Mouse (Mus musculus) hindbrain, embryonic 13.5 days (tissue): Measurements from ENCODE around the gene Cntnap5b. TPM values are rescaled to one million over a fixed set of nuclear protein-coding genes. Genes with fewer than 3 reads are reported as not detected.

Source experiments
- ATAC-seq: fragments of 200-750 bp; cut with Nextera tagmentation; 2 replicates; pipeline ENCODE4 v1.8.0; 2017; ENCODE audit warnings: moderate TSS enrichment; ENCODE audit not compliant: low FRiP score
- H3K27ac ChIP-seq: fragments of 300-500 bp; sonication (generic); 2 replicates; pipeline ENCODE4 v1.5.1; 2015; ENCODE audit warnings: inconsistent platforms, mild to moderate bottlenecking, moderate library complexity
- H3K27me3 ChIP-seq: fragments of 300-500 bp; sonication (generic); 2 replicates; pipeline ENCODE4 v1.6.1; 2015; ENCODE audit warnings: mild to moderate bottlenecking, inconsistent platforms
- H3K36me3 ChIP-seq: fragments of 300-500 bp; sonication (generic); 2 replicates; pipeline ENCODE4 v1.6.1; 2015; ENCODE audit warnings: mild to moderate bottlenecking, inconsistent platforms
- H3K4me1 ChIP-seq: fragments of 300-500 bp; sonication (generic); replicated peaks from 2 replicates; pipeline ENCODE4 v1.6.1; 2015; ENCODE audit warnings: inconsistent platforms
- H3K4me2 ChIP-seq: fragments of 300-500 bp; sonication (generic); 2 replicates; pipeline ENCODE4 v1.6.1; 2015; ENCODE audit warnings: inconsistent platforms, mild to moderate bottlenecking, moderate library complexity
- H3K4me3 ChIP-seq: fragments of 300-500 bp; sonication (generic); 2 replicates; pipeline ENCODE4 v1.5.1; 2015; ENCODE audit warnings: mild to moderate bottlenecking, inconsistent platforms
- H3K9ac ChIP-seq: fragments of 300-500 bp; sonication (generic); 2 replicates; pipeline ENCODE4 v1.6.1; 2015; ENCODE audit warnings: mild to moderate bottlenecking, inconsistent platforms
- H3K9me3 ChIP-seq: fragments of 300-500 bp; sonication (generic); 2 replicates; pipeline ENCODE4 v1.6.1; 2016; ENCODE audit warnings: inconsistent platforms
- WGBS: fragments of 180-500 bp; shearing (Covaris S2); methylation state at CpG from one replicate; pipeline ENCODE4 v1.1.7; 2015; 5-methylcytosine and 5-hydroxymethylcytosine counted together
- polyA plus RNA-seq: library from polyadenylated mRNA; unstranded; fragments of >200 nt; fragmentation: Nextera tagmentation; extraction: Ambion mirVana; gene quantifications from 2 replicates; pipeline ENCODE4 v1.2.1, GENCODE M21; 2015

Cntnap5b gene
- polyA plus RNA-seq, 1 experiment from 2014 or later, result 1.4 TPM

GRCm38 (mm10) chr1:100251964-100252363 lies 479.4 kb downstream of the Cntnap5b start:
- no peak overlapping the region for H3K27ac ChIP-seq

GRCm38 (mm10) chr1:100310687-100311086 lies 538.1 kb downstream of the Cntnap5b start:
- Histone ChIP-seq H3K27ac (no peak overlapping the region), H3K4me2 (no peak overlapping the region), H3K36me3 (no peaks in the 10 kb centered on the region), H3K27me3 (no peaks in the 10 kb centered on the region), H3K9ac (no peak overlapping the region), H3K9me3 (no peaks in the 10 kb centered on the region), H3K4me3 (no peak overlapping the region), H3K4me1 (no peaks in the 10 kb centered on the region)
- 78% methylated on average over 1 of the region's 1 CpGs for WGBS
- ATAC-seq, result no peak

More at GRCm38 (mm10) chr1:100251964-100252363, 479.4 kb downstream of the Cntnap5b start:
- no peak overlapping the region for H3K9ac ChIP-seq
- no peak overlapping the region for H3K4me2 ChIP-seq
- no peak overlapping the region for H3K4me3 ChIP-seq
- no peaks in the 10 kb centered on the region for H3K27me3 ChIP-seq
- no peaks in the 10 kb centered on the region for H3K36me3 ChIP-seq
- H3K9me3 ChIP-seq, result no peaks in the 10 kb centered on the region
- no peak for ATAC-seq
- no peaks in the 10 kb centered on the region for H3K4me1 ChIP-seq

GRCm38 (mm10) chr1:100331066-100331465 lies 558.5 kb downstream of the Cntnap5b start:
- H3K9ac ChIP-seq, result no peak overlapping the region
- no peaks in the 10 kb centered on the region for H3K36me3 ChIP-seq
- 91% methylated on average over 3 of the region's 3 CpGs for WGBS
- no peak overlapping the region for H3K4me2 ChIP-seq
- H3K9me3 ChIP-seq, result no peaks in the 10 kb centered on the region
- no peaks in the 10 kb centered on the region for H3K27me3 ChIP-seq
- H3K4me3 ChIP-seq, result no peak overlapping the region
- H3K27ac ChIP-seq, result no peak overlapping the region
- no peaks in the 10 kb centered on the region for H3K4me1 ChIP-seq
- ATAC-seq, result no peak

GRCm38 (mm10) chr1:100369415-100370113 lies 597.0 kb downstream of the Cntnap5b start:
- Histone ChIP-seq H3K27ac (no peak overlapping the region), H3K4me2 (0 out of 2 replicates have a peak overlapping the region, but pooled peaks have one; percentile 10), H3K4me3 (no peak overlapping the region), H3K4me1 (0 out of 2 replicates have a peak, but pooled peaks cover 4% of the 10 kb centered on the region), H3K9me3 (no peaks in the 10 kb centered on the region), H3K9ac (no peak overlapping the region), H3K36me3 (no peaks in the 10 kb centered on the region), H3K27me3 (no peaks in the 10 kb centered on the region)
- peak; percentile 89 for ATAC-seq
- WGBS, result 57% methylated on average over 5 of the region's 5 CpGs

GRCm38 (mm10) chr1:100386252-100386651 lies 613.7 kb downstream of the Cntnap5b start:
- Histone ChIP-seq H3K4me1 (no peaks in the 10 kb centered on the region), H3K36me3 (no peaks in the 10 kb centered on the region), H3K9me3 (no peaks in the 10 kb centered on the region), H3K4me2 (no peak overlapping the region), H3K4me3 (no peak overlapping the region), H3K27me3 (no peaks in the 10 kb centered on the region), H3K27ac (no peak overlapping the region), H3K9ac (no peak overlapping the region)
- no peak for ATAC-seq
- 85% methylated on average over 1 of the region's 1 CpGs for WGBS

GRCm38 (mm10) chr1:100394034-100394433 lies 621.5 kb downstream of the Cntnap5b start:
- H3K4me1 ChIP-seq, result no peaks in the 10 kb centered on the region
- no peaks in the 10 kb centered on the region for H3K36me3 ChIP-seq
- no peak overlapping the region for H3K27ac ChIP-seq
- no peaks in the 10 kb centered on the region for H3K27me3 ChIP-seq
- H3K9me3 ChIP-seq, result no peaks in the 10 kb centered on the region
- no peak overlapping the region for H3K9ac ChIP-seq
- no peak overlapping the region for H3K4me2 ChIP-seq
- H3K4me3 ChIP-seq, result no peak overlapping the region
- ATAC-seq, result no peak

- Histone ChIP-seq H3K36me3 (no peaks in the 10 kb centered on the region), H3K9ac (no peak overlapping the region), H3K9me3 (no peaks in the 10 kb centered on the region), H3K27ac (peak overlapping the region; percentile 41), H3K4me3 (no peak overlapping the region), H3K4me1 (peaks cover 10% of the 10 kb centered on the region), H3K27me3 (no peaks in the 10 kb centered on the region), H3K4me2 (no peak overlapping the region)
- ATAC-seq, result peak; percentile 76
Observed at GRCm38 (mm10) chr1:100416658-100417224, 644.2 kb downstream of the Cntnap5b start.

GRCm38 (mm10) chr1:100430038-100430774 lies 657.6 kb downstream of the Cntnap5b start:
- H3K27me3 ChIP-seq, result no peaks in the 10 kb centered on the region
- 90% methylated on average over 1 of the region's 1 CpGs for WGBS
- no peak overlapping the region for H3K4me3 ChIP-seq
- no peaks in the 10 kb centered on the region for H3K4me1 ChIP-seq
- no peak overlapping the region for H3K9ac ChIP-seq
- ATAC-seq, result no peak
- H3K4me2 ChIP-seq, result no peak overlapping the region
- H3K27ac ChIP-seq, result no peak overlapping the region
- H3K9me3 ChIP-seq, result no peaks in the 10 kb centered on the region
- no peaks in the 10 kb centered on the region for H3K36me3 ChIP-seq

GRCm38 (mm10) chr1:100463877-100464276 lies 691.3 kb downstream of the Cntnap5b start:
- H3K4me3 ChIP-seq, result no peak overlapping the region
- H3K9ac ChIP-seq, result no peak overlapping the region
- H3K27ac ChIP-seq, result no peak overlapping the region
- no peaks in the 10 kb centered on the region for H3K9me3 ChIP-seq
- H3K27me3 ChIP-seq, result no peaks in the 10 kb centered on the region
- 80% methylated on average over 2 of the region's 2 CpGs for WGBS
- H3K4me2 ChIP-seq, result no peak overlapping the region
- no peaks in the 10 kb centered on the region for H3K4me1 ChIP-seq
- no peaks in the 10 kb centered on the region for H3K36me3 ChIP-seq
- no peak for ATAC-seq

- ATAC-seq, result no peak
- Histone ChIP-seq H3K4me3 (no peak overlapping the region), H3K27ac (no peak overlapping the region), H3K9me3 (no peaks in the 10 kb centered on the region), H3K27me3 (no peaks in the 10 kb centered on the region), H3K36me3 (no peaks in the 10 kb centered on the region), H3K9ac (no peak overlapping the region), H3K4me1 (no peaks in the 10 kb centered on the region), H3K4me2 (no peak overlapping the region)
- 36% methylated on average over 1 of the region's 1 CpGs for WGBS
Observed at GRCm38 (mm10) chr1:100465226-100465625, 692.7 kb downstream of the Cntnap5b start.

GRCm38 (mm10) chr1:100467595-100467994 lies 695.0 kb downstream of the Cntnap5b start:
- no peaks in the 10 kb centered on the region for H3K4me1 ChIP-seq
- no peak overlapping the region for H3K9ac ChIP-seq
- no peaks in the 10 kb centered on the region for H3K9me3 ChIP-seq
- no peak overlapping the region for H3K4me3 ChIP-seq
- no peak for ATAC-seq
- H3K27me3 ChIP-seq, result no peaks in the 10 kb centered on the region
- H3K36me3 ChIP-seq, result no peaks in the 10 kb centered on the region
- 79% methylated on average over 1 of the region's 1 CpGs for WGBS
- H3K4me2 ChIP-seq, result no peak overlapping the region
- no peak overlapping the region for H3K27ac ChIP-seq

GRCm38 (mm10) chr1:100509866-100510265 lies 737.3 kb downstream of the Cntnap5b start:
- no peaks in the 10 kb centered on the region for H3K27me3 ChIP-seq
- no peak overlapping the region for H3K9ac ChIP-seq
- H3K27ac ChIP-seq, result no peak overlapping the region
- no peaks in the 10 kb centered on the region for H3K4me1 ChIP-seq
- no peaks in the 10 kb centered on the region for H3K36me3 ChIP-seq
- ATAC-seq, result no peak
- H3K9me3 ChIP-seq, result no peaks in the 10 kb centered on the region
- H3K4me3 ChIP-seq, result no peak overlapping the region
- H3K4me2 ChIP-seq, result no peak overlapping the region
